Mouse (Mus musculus): ENCODE measurements around the gene Hes7. TPM values are rescaled to one million over a fixed set of nuclear protein-coding genes. Genes with fewer than 3 reads are reported as not detected.

Gene Hes7
- total RNA-seq, 2 experiments from 2014 or later: 0.10 TPM; not detected in 1

DNA sequence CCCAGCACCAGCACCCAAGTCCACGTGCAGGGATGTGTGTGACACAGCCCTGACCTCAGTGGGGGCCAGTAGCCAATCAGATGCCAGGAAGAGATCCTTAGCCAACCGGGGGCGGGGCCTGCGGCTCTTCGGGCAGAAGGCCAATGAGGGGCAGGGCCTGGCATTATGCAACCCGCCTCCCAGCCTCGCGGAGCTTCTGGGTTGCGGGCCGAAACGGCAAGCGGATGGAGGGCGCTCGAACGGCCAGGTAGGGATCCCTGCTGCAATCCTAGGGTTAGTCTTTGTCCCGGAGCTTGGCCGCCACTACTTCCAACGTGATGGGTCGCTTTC lies 21.5 kb upstream of the Hes7 start:
- intact Hi-C loops (cut with DNase I; ENCODE audit: low total_unique reads): no loop called here
- DNase-seq: peak; percentile 96

DNA sequence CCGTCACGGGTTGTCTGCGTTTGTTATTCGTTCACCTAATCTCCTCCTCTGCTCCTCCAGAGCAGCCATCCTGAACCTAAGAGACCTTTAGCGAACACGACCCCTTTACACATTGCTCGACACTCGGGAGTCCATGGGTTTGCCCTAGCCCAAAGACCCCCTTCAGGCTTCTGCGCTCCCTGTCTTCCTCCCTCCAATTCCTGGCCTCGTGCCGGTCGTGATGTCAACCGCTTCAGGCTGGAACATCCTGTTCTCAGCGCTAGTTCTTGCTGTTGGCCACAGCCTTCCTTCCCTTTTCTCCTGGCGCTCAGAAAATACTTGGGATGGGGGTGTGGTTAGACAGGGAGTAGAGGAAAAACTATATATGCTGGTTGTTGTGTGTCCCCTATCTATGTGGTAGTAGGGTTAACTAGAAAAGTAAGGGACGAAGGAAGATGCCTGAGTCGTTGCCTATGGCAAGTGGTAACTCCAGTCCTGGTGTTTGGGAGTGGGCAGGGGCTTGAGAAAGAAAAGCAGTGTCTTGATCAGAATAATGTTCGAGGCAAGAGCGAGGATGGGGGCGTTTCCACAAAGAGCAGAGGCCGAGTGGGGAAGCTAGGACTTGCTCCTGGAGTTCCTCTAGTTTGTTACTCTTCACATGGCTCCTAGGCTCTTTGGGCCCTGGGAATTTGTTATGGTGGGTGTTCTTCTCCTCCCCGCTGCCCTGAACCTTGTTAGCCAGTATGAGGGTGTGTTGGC lies 20.9 kb upstream of the Hes7 start:
- intact Hi-C loops (cut with DNase I; ENCODE audit: low total_unique reads): no loop called here
- peak; percentile 92 for DNase-seq

DNA sequence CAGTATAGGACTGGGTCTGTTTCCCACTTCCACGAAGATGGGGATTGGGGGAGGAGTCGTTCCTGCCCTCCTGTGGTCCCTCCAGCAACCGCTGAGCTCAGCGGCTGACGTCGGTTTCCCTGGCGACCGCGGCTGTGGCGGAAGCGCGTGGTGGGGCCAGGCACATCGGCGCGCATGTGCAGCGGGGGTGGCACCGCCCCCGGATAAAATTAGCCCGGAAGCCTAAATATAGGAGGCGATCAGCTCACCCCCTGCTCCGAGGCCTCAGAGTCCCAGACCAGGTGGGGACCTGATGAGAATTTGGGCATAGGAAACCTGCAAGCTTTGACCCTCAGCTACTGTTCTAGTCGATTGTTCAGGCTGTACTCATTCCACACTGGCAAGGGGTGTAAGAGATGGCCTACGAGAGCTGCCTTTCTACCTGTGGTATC lies 20.3 kb upstream of the Hes7 start:
- DNase-seq: peak; percentile 96

DNA sequence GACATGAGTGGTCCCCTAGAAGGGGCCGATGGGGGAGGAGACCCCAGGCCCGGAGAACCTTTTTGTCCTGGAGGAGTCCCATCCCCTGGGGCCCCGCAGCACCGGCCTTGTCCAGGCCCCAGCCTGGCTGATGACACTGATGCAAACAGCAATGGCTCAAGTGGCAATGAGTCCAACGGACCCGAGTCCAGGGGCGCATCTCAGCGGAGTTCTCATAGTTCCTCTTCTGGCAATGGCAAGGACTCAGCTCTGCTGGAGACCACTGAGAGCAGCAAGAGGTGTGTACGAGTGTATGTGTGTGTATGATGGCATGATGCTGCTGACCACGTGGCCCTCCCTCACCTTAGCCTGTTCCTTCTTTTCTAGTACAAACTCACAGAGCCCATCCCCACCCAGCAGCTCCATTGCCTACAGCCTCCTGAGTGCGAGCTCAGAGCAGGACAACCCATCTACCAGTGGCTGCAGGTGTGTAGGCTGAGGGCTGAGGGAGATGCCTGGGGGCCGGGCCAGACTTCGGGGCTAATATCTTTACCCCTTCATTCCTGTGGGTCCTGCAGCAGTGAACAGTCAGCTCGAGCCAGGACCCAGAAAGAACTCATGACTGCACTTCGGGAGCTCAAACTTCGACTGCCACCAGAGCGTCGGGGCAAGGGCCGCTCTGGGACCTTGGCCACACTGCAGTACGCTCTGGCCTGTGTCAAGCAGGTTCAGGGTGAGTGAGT lies 19.4 kb upstream of the Hes7 start:
- intact Hi-C loops (cut with DNase I; ENCODE audit: low total_unique reads): no loop called here

More for the DNA sequence above, 20.3 kb upstream of the Hes7 start:
- intact Hi-C loops (cut with DNase I; ENCODE audit: low total_unique reads): no loop called here

DNA sequence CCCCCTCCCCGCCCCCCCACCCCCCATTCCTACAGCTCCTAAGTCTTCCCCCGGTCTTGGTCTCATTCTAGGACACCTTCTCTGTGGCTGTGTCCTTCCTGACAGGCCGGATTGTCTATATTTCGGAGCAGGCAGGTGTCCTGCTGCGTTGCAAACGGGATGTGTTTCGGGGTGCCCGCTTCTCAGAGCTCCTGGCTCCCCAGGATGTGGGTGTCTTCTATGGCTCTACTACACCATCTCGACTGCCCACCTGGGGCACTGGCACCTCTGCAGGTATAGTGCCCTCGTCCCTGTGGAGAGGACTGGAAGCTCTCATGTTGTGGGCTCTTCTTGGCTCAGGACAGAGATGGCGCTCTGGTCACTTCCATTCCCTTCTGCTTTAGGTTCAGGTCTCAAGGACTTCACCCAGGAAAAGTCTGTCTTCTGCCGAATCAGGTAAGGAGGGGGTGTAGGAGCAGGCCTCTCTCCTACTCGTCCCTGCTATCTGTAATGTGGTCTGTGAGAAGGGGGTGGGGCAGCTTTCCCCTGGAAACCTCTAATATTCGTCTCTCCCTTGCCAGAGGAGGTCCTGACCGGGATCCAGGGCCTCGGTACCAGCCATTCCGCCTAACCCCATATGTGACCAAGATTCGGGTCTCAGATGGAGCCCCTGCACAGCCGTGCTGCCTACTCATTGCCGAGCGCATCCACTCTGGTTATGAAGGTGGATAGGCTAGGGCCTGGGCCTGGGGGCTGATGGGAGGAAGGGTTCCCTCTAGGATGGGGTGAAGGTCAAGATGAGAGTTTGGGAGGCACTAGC lies 18.4 kb upstream of the Hes7 start:
- no peak for DNase-seq

More for the DNA sequence above, 19.4 kb upstream of the Hes7 start:
- DNase-seq: no peak

DNA sequence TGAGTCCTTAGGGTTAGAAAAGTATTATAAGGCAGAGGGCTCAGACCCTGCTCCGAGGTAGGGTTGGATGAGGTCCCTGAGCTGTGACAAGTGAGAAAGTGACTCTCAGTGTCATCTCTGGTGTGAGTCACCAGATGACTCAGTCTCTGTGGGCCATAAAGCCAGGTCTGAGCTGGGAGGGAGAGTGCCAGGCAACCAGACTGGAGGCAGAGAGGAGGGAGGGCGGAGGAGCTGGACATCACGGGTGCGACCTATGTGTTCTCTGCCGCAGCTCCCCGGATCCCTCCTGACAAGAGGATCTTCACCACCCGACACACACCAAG lies 17.8 kb upstream of the Hes7 start:
- intact Hi-C loops (cut with DNase I; ENCODE audit: low total_unique reads): no loop called here
- no peak for DNase-seq

More for the DNA sequence above, 18.4 kb upstream of the Hes7 start:
- intact Hi-C loops (cut with DNase I; ENCODE audit: low total_unique reads): no loop called here

DNA sequence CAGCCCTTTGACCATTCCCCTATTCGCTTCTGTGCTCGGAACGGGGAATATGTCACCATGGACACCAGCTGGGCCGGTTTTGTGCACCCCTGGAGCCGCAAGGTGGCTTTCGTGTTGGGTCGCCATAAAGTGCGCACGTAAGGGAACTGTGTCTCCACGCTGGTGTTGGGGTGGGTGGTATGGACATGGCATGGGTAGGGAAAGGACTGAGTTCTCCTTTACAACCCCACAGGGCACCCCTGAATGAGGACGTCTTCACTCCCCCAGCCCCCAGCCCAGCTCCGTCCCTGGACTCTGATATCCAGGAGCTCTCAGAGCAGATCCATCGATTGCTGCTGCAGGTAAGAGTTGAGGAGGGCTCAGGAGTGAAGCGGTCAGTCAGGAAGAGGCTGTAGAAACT lies 17.1 kb upstream of the Hes7 start:
- no peak for DNase-seq
- intact Hi-C loops (cut with DNase I; ENCODE audit: low total_unique reads): no loop called here

DNA sequence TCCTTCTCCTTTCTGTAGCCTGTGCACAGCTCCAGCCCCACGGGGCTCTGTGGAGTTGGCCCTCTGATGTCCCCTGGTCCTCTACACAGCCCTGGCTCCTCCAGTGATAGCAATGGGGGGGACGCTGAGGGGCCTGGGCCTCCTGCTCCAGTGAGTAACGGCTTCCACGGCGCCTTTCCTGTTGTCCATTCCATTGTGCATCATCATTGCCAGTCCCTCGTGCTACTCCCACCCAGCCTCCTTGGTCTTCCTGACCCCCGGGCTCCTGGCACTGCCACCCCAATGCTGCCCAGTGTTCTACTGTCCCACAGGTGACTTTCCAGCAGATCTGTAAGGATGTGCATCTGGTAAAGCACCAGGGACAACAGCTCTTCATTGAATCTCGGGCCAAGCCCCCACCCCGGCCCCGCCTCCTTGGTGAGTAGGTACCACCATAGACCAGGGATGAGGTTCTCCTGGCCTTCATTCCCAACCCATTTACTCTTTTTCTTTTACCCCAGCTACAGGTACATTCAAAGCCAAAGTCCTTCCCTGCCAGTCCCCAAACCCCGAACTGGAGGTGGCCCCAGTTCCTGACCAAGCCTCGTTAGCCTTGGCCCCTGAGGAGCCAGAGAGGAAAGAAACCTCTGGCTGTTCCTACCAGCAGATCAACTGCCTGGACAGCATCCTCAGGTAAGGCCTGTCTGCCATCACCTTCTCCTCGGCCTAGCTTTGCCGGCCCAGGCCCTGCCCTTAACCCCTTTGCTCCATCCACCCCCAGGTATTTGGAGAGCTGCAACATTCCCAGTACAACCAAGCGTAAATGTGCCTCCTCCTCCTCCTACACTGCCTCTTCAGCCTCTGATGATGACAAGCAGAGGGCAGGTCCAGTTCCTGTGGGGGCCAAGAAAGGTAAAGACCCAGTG lies 16.4 kb upstream of the Hes7 start:
- no peak for DNase-seq
- intact Hi-C loops (cut with DNase I; ENCODE audit: low total_unique reads): no loop called here

DNA sequence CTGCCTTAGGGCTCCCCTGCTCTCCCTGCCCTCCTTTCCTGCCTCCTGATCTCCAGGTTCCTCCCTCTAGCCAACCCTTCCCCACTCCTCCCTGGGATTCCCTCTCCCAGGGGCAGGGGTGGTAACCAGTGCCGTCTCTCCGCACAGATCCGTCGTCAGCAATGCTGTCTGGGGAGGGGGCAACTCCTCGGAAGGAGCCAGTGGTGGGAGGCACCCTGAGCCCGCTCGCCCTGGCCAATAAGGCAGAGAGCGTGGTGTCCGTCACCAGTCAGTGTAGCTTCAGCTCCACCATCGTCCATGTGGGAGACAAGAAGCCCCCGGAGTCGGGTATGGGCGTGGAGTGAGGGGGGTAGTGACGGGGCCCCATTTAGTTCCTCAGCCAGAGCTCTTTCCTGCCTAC lies 15.7 kb upstream of the Hes7 start:
- intact Hi-C loops (cut with DNase I; ENCODE audit: low total_unique reads): no loop called here

DNA sequence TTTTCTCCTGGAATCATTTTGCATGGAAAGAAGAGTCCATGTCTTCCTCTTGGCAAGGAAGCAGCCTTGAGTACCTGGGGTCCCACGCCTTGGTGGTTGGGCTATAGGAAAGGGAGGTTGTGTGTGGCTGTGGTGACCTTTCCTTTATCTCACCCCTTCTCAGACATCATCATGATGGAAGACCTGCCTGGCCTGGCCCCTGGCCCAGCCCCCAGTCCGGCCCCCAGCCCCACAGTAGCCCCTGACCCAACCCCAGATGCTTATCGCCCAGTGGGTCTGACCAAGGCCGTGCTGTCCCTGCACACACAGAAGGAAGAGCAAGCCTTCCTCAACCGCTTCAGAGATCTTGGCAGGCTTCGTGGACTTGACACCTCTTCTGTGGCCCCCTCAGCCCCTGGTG lies 15.0 kb upstream of the Hes7 start:
- no peak for DNase-seq
- intact Hi-C loops (cut with DNase I; ENCODE audit: low total_unique reads): no loop called here

More for the DNA sequence above, 15.7 kb upstream of the Hes7 start:
- no peak for DNase-seq

DNA sequence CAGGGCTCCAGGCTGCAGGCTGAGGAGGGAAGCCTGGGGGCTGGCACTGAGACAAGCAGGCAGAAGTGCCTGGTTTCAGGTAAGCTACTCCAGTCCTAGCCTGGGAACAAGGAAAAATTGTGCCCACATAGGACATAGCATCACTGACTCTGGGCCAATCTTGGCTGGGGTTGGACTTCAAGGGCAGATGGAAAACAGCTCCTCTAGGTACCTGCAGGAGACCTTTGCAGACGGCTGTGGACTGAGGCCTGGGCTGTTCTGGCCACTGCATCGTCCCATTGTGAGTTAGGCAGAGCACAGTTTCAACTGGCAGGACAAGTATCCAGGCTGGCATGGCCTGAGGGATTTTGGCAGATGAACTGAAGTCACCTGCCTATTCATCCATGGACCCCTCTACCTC lies 14.4 kb upstream of the Hes7 start:
- intact Hi-C loops (cut with DNase I; ENCODE audit: low total_unique reads): no loop called here
- no peak for DNase-seq

DNA sequence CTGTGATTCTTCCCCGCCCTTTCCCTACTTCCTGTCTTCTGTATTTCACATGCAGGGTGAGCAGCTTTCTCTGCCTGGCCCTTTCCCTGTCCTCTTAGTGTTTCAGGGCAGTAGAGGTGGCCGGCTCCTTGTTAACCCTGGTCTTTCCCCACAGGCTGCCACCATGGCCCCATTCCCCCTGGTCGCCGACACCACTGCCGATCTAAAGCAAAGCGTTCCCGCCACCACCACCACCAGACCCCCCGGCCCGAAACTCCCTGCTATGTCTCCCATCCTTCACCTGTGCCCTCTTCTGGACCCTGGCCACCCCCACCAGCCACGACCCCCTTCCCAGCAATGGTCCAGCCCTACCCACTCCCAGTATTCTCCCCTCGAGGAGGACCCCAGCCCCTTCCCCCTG lies 13.9 kb upstream of the Hes7 start:
- intact Hi-C loops (cut with DNase I; ENCODE audit: low total_unique reads): no loop called here
- DNase-seq: no peak

DNA sequence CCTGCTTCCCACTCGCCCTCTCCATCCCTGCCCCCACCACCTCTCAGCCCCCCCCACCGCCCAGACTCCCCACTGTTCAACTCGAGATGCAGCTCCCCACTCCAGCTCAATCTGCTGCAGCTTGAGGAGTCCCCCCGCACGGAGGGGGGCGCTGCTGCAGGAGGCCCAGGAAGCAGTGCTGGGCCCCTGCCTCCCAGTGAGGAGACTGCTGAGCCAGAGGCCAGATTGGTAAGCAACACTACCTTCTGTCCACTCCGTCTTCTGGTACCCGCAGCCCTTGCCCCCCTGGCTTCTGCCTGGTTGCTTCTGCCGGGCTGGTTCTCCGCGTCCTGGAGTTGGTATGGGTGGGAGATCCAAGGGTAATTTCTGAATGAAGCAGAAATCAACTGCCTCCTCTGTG lies 13.4 kb upstream of the Hes7 start:
- no peak for DNase-seq
- intact Hi-C loops (cut with DNase I; ENCODE audit: low total_unique reads): no loop called here

DNA sequence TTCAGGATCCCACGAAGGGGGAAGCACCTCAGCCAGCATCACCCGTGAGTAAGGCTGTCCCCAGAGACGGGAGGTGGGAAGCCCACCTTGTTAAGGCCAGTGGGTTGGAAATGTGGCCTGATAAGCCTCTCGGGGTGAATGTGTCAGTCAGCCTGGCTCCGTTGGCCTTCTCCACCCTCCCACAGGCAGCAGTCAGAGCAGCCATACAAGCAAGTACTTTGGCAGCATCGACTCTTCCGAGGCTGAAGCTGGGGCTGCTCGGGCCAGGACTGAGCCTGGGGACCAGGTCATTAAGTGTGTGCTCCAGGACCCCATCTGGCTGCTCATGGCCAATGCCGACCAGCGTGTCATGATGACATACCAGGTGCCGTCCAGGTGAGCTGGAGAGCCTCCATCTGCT lies 12.5 kb upstream of the Hes7 start:
- intact Hi-C loops (cut with DNase I; ENCODE audit: low total_unique reads): no loop called here

DNA sequence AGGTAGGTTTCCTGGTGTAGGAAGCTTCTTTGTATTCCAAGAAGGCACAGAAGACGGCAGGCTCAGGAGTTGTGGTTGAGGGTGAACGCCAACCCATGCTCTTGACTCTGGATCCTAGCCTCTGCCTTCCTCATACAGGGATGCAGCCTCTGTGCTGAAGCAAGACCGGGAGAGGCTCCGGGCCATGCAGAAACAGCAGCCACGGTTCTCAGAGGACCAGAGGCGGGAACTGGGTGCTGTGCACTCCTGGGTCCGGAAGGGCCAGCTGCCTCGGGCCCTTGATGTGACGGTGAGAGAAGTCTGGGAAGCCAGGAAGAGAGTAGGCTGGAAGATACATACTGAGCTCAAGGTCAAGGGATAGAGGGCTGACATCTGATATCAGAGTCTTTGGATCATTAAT lies 12.0 kb upstream of the Hes7 start:
- intact Hi-C loops (cut with DNase I; ENCODE audit: low total_unique reads): no loop called here
- DNase-seq: no peak

More for the DNA sequence above, 12.5 kb upstream of the Hes7 start:
- DNase-seq: no peak

DNA sequence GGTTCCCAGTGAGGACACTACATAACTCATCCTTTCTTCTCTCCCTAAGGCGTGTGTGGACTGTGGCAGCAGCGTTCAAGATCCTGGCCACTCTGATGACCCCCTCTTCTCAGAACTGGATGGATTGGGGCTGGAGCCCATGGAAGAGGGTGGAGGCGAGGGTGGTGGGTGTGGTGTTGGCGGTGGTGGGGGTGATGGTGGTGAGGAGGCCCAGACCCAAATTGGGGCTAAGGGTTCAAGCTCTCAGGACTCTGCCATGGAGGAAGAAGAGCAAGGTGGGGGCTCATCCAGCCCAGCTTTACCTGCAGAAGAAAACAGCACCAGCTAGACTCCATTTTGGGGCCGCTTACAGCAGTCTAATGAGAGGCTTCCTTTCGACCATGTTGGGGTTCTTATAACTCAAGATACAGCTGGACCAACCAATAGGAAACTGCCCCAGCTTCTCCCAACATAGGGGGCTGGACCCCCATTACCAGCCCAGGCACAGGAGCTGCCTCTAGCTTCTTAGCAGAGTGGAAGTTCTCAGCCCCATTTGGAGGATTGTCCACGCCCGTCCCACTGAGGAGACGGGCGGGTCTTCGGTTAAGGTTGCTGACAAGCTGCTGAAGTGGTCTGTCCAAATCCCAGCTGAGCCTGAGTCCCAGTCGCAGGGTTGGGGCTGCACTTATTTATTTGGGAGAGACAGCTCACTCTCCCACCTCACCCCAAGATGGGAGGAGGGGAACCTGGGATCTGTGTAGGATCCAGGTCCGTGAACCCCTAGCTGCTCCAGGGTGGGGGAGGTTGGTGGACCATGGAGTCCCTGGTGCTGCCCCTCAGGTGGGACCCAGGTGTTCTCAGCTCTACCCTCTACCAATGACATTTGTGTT lies 10.9 kb upstream of the Hes7 start:
- intact Hi-C loops (cut with DNase I; ENCODE audit: low total_unique reads): no loop called here
- DNase-seq: no peak

DNA sequence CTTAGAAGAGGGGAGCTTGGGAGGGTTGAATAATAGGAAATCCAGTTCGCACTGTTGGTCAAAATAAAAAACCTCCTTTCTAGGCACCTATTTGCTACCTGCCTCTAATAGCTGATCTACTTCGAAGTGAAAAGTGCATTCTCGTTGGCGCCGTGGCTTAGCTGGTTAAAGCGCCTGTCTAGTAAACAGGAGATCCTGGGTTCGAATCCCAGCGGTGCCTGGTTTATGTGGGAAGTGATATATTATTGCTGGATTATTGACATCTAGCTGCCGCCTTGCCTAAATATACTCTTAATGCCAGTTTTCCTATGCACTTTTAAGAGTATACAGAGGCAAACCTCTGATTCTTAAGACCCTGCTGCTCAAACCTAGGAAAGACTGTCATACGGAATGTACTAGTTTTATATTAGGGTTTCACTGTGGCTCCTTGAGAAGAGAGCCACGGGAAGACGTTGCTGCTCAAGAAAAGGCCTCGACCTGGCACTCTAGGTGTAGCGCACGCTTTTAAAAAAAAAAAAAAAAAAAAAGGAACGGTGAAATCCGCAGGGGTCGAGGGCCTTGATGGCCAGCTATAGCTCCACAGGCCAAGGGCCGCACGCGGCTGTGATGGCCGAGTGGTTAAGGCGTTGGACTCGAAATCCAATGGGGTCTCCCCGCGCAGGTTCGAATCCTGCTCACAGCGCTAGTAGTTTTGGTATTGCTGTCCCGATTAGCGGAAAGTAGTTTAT lies 9.7 kb upstream of the Hes7 start:
- DNase-seq: peak; percentile 90
- intact Hi-C loops (cut with DNase I; ENCODE audit: low total_unique reads): no loop called here
